Mouse (Mus musculus) naive thymus-derived CD4-positive, alpha-beta T cell, adult 5 months (primary cell): Measurements from ENCODE around the gene Crybg3. TPM values are rescaled to one million over a fixed set of nuclear protein-coding genes. Genes with fewer than 3 reads are reported as not detected.

Source experiments
- polyA plus RNA-seq: library from polyadenylated mRNA; unstranded; fragments of 100-300 nt; shearing (Covaris generic); gene quantifications from one replicate; pipeline ENCODE4 v1.2.1, GENCODE M21; 2017

Crybg3 gene
- 2.6 TPM for polyA plus RNA-seq

GRCm38 (mm10) chr16:59600311-59601251 is at the start of gene Crybg3:
Crybg3 (minus strand) TSS chr16:59600979.

GRCm38 (mm10) chr16:59639102-59639691 is 38.4 kb upstream of the Crybg3 start, which contains the start of gene Arl6:
Arl6 (minus strand) TSS chr16:59639391.

GRCm38 (mm10) chr16:59471637-59472278 is 129.0 kb downstream of the Crybg3 start, which contains the start of gene Riox2:
Riox2 (plus strand) TSS chr16:59471775.

Other genes starting within 250 kb of the Crybg3 start
- gene Olfr209, start 237.0 kb downstream of the Crybg3 start, polyA plus RNA-seq: not detected
- gene Gabrr3, start 193.6 kb downstream of the Crybg3 start, polyA plus RNA-seq: not detected
- gene Riox2, start 129.2 kb downstream of the Crybg3 start, polyA plus RNA-seq: 49.0 TPM
- 0.61 TPM for gene Arl6, start 38.4 kb upstream of the Crybg3 start, polyA plus RNA-seq